Mouse (Mus musculus) CH12.LX (cell line): ENCODE data around the gene Tmem89. TPM values are rescaled to one million over a fixed set of nuclear protein-coding genes. Genes with fewer than 3 reads are reported as not detected.

Source experiments
- DNase-seq: peaks from one replicate; pipeline ENCODE4 v3.0.0-alpha.2; 2013; ENCODE audit errors: extremely low read depth
- H3K27ac ChIP-seq: 2 replicates; pipeline ENCODE4 v1.5.1; 2012; ENCODE audit warnings: low read depth, mild to moderate bottlenecking, control low read depth, moderate library complexity; ENCODE audit not compliant: insufficient read depth
- H3K27me3 ChIP-seq: replicated peaks from 2 replicates; pipeline ENCODE3; 2012; ENCODE audit warnings: inconsistent platforms
- H3K36me3 ChIP-seq, 2 experiments: replicated peaks in 1 of 2; 2 replicates each; pipeline versions ENCODE3 to v1.6.1; 2012; ENCODE audit warnings: inconsistent platforms in 1 of 2, low read length in 1 of 2, mild to moderate bottlenecking in 1 of 2, mixed read lengths in 1 of 2, moderate library complexity in 1 of 2; ENCODE audit not compliant: control insufficient read depth in 1 of 2, insufficient read depth in 1 of 2
- H3K4me1 ChIP-seq, 2 experiments: 2 replicates each; pipeline ENCODE4 v1.6.1; 2012; ENCODE audit warnings: inconsistent platforms in 1 of 2, moderate library complexity in 1 of 2; ENCODE audit not compliant: insufficient read depth in 2 of 2, control insufficient read depth in 1 of 2
- H3K4me2 ChIP-seq: 2 replicates; pipeline ENCODE4 v1.6.1; 2012; ENCODE audit warnings: low read depth, mild to moderate bottlenecking, control low read depth; ENCODE audit not compliant: poor library complexity, insufficient read depth, severe bottlenecking
- H3K4me3 ChIP-seq, 3 experiments: fragments of 150-350 bp in 1 of 3; sonication (generic) in 1 of 3; replicated peaks in 1 of 3; 2 replicates each; pipeline versions ENCODE3 to v1.5.1; 2011 to 2012; ENCODE audit warnings: low read depth in 2 of 3, low read length in 2 of 3, mild to moderate bottlenecking in 2 of 3, moderate library complexity in 2 of 3, control low read depth in 1 of 3, improper control_type of control experiment in 1 of 3, inconsistent platforms in 1 of 3, mixed read lengths in 1 of 3; ENCODE audit not compliant: poor library complexity in 1 of 3
- H3K79me2 ChIP-seq: replicated peaks from 2 replicates; pipeline ENCODE4 v1.6.1; 2012; ENCODE audit warnings: mild to moderate bottlenecking, moderate library complexity; ENCODE audit not compliant: control insufficient read depth, poor library complexity, insufficient read depth, severe bottlenecking; ENCODE audit errors: extremely low read depth
- H3K9ac ChIP-seq: 2 replicates; pipeline ENCODE4 v1.6.1; 2012; ENCODE audit warnings: low read depth, mild to moderate bottlenecking, control low read depth, moderate library complexity; ENCODE audit not compliant: insufficient read depth
- H3K9me3 ChIP-seq: replicated peaks from 2 replicates; pipeline ENCODE3; 2012; ENCODE audit warnings: low read length, inconsistent platforms, mixed read lengths
- BHLHE40 ChIP-seq: IDR thresholded peaks from 2 replicates; pipeline ENCODE4 v1.6.1; 2011; ENCODE audit warnings: mild to moderate bottlenecking, low read depth, low read length, improper control_type of control experiment
- E2F4 ChIP-seq: IDR thresholded peaks from 2 replicates; pipeline ENCODE4 v1.6.1; 2011; ENCODE audit warnings: low read depth, low read length, improper control_type of control experiment; ENCODE audit not compliant: insufficient replicate concordance
- GABPA ChIP-seq: IDR thresholded peaks from 2 replicates; pipeline ENCODE4 v1.6.1; 2012; ENCODE audit warnings: low read depth, low read length, improper control_type of control experiment, inconsistent platforms; ENCODE audit not compliant: insufficient replicate concordance
- HCFC1 ChIP-seq: IDR thresholded peaks from 2 replicates; pipeline ENCODE4 v1.6.1; 2012; ENCODE audit warnings: low read depth, mild to moderate bottlenecking, inconsistent platforms, low read length, improper control_type of control experiment
- JUN ChIP-seq: IDR thresholded peaks from 2 replicates; pipeline ENCODE4 v1.6.1; 2011; ENCODE audit warnings: low read depth, mild to moderate bottlenecking, low read length, improper control_type of control experiment, moderate library complexity; ENCODE audit not compliant: insufficient read depth
- JUND ChIP-seq: conservative IDR thresholded peaks from 2 replicates; pipeline ENCODE4 v1.6.1; 2011; ENCODE audit warnings: low read depth, low read length, improper control_type of control experiment
- KAT2A ChIP-seq: IDR thresholded peaks from 2 replicates; pipeline ENCODE4 v1.6.1; 2012; ENCODE audit warnings: low read length, improper control_type of control experiment, inconsistent platforms; ENCODE audit not compliant: insufficient replicate concordance
- MAFK ChIP-seq: IDR thresholded peaks from 2 replicates; pipeline ENCODE4 v1.6.1; 2011; ENCODE audit warnings: low read length, improper control_type of control experiment; ENCODE audit not compliant: insufficient replicate concordance
- MAX ChIP-seq: IDR thresholded peaks from 2 replicates; pipeline ENCODE4 v1.6.1; 2011; ENCODE audit warnings: low read length, improper control_type of control experiment
- MEF2A ChIP-seq: IDR thresholded peaks from 2 replicates; pipeline ENCODE4 v1.6.1; 2014; ENCODE audit warnings: low read depth, mild to moderate bottlenecking, inconsistent platforms, low read length, improper control_type of control experiment, borderline replicate concordance
- MXI1 ChIP-seq: IDR thresholded peaks from 2 replicates; pipeline ENCODE4 v1.6.1; 2011; ENCODE audit warnings: mild to moderate bottlenecking, low read depth, low read length, improper control_type of control experiment
- NELFE ChIP-seq: IDR thresholded peaks from 2 replicates; pipeline ENCODE4 v1.6.1; 2011; ENCODE audit warnings: low read depth, low read length, improper control_type of control experiment
- PAX5 ChIP-seq: IDR thresholded peaks from 2 replicates; pipeline ENCODE4 v1.6.1; 2012; ENCODE audit warnings: low read length, inconsistent platforms, mixed read lengths
- POLR2A ChIP-seq: IDR thresholded peaks from 2 replicates; pipeline ENCODE4 v1.6.1; 2011; ENCODE audit warnings: low read depth, mild to moderate bottlenecking, improper control_type of control experiment, low read length
- POLR2AphosphoS2 ChIP-seq: IDR thresholded peaks from 2 replicates; pipeline ENCODE4 v1.6.1; 2011; ENCODE audit warnings: low read depth, low read length, improper control_type of control experiment
- RAD21 ChIP-seq: IDR thresholded peaks from 2 replicates; pipeline ENCODE4 v1.6.1; 2011; ENCODE audit warnings: low read depth, mild to moderate bottlenecking, low read length, improper control_type of control experiment, moderate library complexity
- SIN3A ChIP-seq: IDR thresholded peaks from 2 replicates; pipeline ENCODE4 v1.6.1; 2012; ENCODE audit warnings: low read length, improper control_type of control experiment, inconsistent platforms
- SMC3 ChIP-seq: IDR thresholded peaks from 2 replicates; pipeline ENCODE4 v1.6.1; 2011; ENCODE audit warnings: low read depth, low read length, improper control_type of control experiment
- TCF12 ChIP-seq: IDR thresholded peaks from 2 replicates; pipeline ENCODE4 v1.6.1; 2014; ENCODE audit warnings: low read depth, mild to moderate bottlenecking, inconsistent platforms, low read length, improper control_type of control experiment
- USF1 ChIP-seq: IDR thresholded peaks from 2 replicates; pipeline ENCODE4 v1.6.1; 2014; ENCODE audit warnings: low read depth, mild to moderate bottlenecking, inconsistent platforms, low read length, improper control_type of control experiment
- USF2 ChIP-seq: conservative IDR thresholded peaks from 2 replicates; pipeline ENCODE4 v1.6.1; 2011; ENCODE audit warnings: low read depth, low read length, improper control_type of control experiment
- ZC3H11A ChIP-seq: IDR thresholded peaks from 2 replicates; pipeline ENCODE4 v1.6.1; 2012; ENCODE audit warnings: low read depth, mild to moderate bottlenecking, inconsistent platforms, low read length, improper control_type of control experiment
- ZMIZ1 ChIP-seq: IDR thresholded peaks from 2 replicates; pipeline ENCODE4 v1.6.1; 2012; ENCODE audit warnings: low read depth, mild to moderate bottlenecking, inconsistent platforms, low read length, improper control_type of control experiment
- ZNF384 ChIP-seq: IDR thresholded peaks from 2 replicates; pipeline ENCODE4 v1.6.1; 2012; ENCODE audit warnings: low read depth, low read length, improper control_type of control experiment, inconsistent platforms
- dilution Hi-C: fragments of 300-500 bp; cut with MboI; formaldehyde crosslinking; loops from 2 replicates; pipeline ENCODE4 v1.14.3; 2020; ENCODE audit warnings: low sequenced_read_pairs; ENCODE audit not compliant: extremely low pct_unique_long_range_greater_than_20kb, extremely low pct_ligation_motif_present
- in situ Hi-C: fragments of 300-500 bp; cut with MboI; formaldehyde crosslinking; loops from 3 replicates; pipeline ENCODE4 v1.14.3; 2019; ENCODE audit warnings: low sequenced_read_pairs, low pct_ligation_motif_present, low pct_unique_long_range_greater_than_20kb, mixed read lengths
- polyA plus RNA-seq: library from polyadenylated mRNA; unstranded; fragments of >175 nt; gene quantifications from 2 replicates; pipeline ENCODE4 v1.2.1, GENCODE M21; 2012; ENCODE audit warnings: low read depth; ENCODE audit not compliant: insufficient read length
- total RNA-seq, 2 experiments: library from RNA; depleted of rRNA; stranded (reverse); fragments of 300-350 nt in 1 of 2; fragments of >200 nt in 1 of 2; gene quantifications; 2 replicates each; pipeline ENCODE4 v1.2.3; 2012 to 2014

Gene Tmem89
- total and polyA plus RNA-seq, 3 experiments = not detected

- no peak overlapping the region for H3K4me3 ChIP-seq
- peaks cover 56 to 70% of the 10 kb centered on the region in 2 experiments for H3K36me3 ChIP-seq
- TF ChIP-seq E2F4 (no peak), MAX (no peak), ZC3H11A (no peak), MEF2A (no peak), RAD21 (no peak), GABPA (no peak), ZMIZ1 (no peak), MXI1 (no peak), PAX5 (no peak)
- TF ChIP-seq, all 38 proteins: peak for 0
- dilution Hi-C loops (no loop called here), in situ Hi-C loops (no loop called here)
- H3K9ac ChIP-seq = no peak overlapping the region
- H3K79me2 ChIP-seq = no peaks in the 10 kb centered on the region
- no peak overlapping the region for H3K27ac ChIP-seq
- H3K4me1 ChIP-seq = no peaks in the 10 kb centered on the region
- H3K9me3 ChIP-seq = no peaks in the 10 kb centered on the region
- H3K4me2 ChIP-seq = no peak overlapping the region
- no peak for DNase-seq
- H3K27me3 ChIP-seq = no peaks in the 10 kb centered on the region
Observed at GRCm38 (mm10) chr9:108949231-108949966, 35.0 kb downstream of the Tmem89 start.

- Histone ChIP-seq H3K9me3 (no peaks in the 10 kb centered on the region), H3K4me1 (no peaks in the 10 kb centered on the region), H3K27ac (no peak overlapping the region), H3K27me3 (no peaks in the 10 kb centered on the region), H3K4me3 (no peak overlapping the region), H3K79me2 (no peaks in the 10 kb centered on the region), H3K4me2 (no peak overlapping the region), H3K9ac (no peak overlapping the region), H3K36me3 (peaks cover 49 to 62% of the 10 kb centered on the region in 2 experiments)
- TF ChIP-seq E2F4 (no peak), ZMIZ1 (no peak), POLR2A (no peak), USF1 (no peak), HCFC1 (no peak), USF2 (no peak), KAT2A (no peak), NELFE (no peak), BHLHE40 (no peak), SMC3 (no peak), MAFK (no peak), JUND (no peak), MXI1 (no peak), ZNF384 (no peak), TCF12 (no peak), MAX (no peak), POLR2AphosphoS2 (no peak), SIN3A (no peak), JUN (no peak)
- in situ Hi-C loops = no loop called here
- no peak for DNase-seq
- dilution Hi-C loops = no loop called here
Observed at GRCm38 (mm10) chr9:108949967-108950728, 35.7 kb downstream of the Tmem89 start.
